Mouse (Mus musculus) cerebellum, postnatal 25 days (tissue): ENCODE results near the gene Stc2.

ENCODE experiments used
- DNase-seq, 2 experiments: peaks; one replicate each; pipeline ENCODE4 v3.0.0; 2021; ENCODE audit warnings: mixed read lengths in 2 of 2

Gene Stc2

GRCm38 (mm10) chr11:31365981-31366380 lies 3.9 kb downstream of the Stc2 start:
- no peak for DNase-seq

- no peak for DNase-seq
Measured at GRCm38 (mm10) chr11:31365280-31365679, 4.6 kb downstream of the Stc2 start.

- no peak for DNase-seq
Measured at GRCm38 (mm10) chr11:31362856-31363255, 7.0 kb downstream of the Stc2 start.

- DNase-seq: peak; percentile 28 to 29
Measured at GRCm38 (mm10) chr11:31362330-31362729, 7.5 kb downstream of the Stc2 start.

GRCm38 (mm10) chr11:31361047-31361446 lies 8.8 kb downstream of the Stc2 start:
- no peak for DNase-seq

GRCm38 (mm10) chr11:31359283-31359902 lies 10.5 kb downstream of the Stc2 start:
- DNase-seq: no peak

GRCm38 (mm10) chr11:31358453-31358852 lies 11.4 kb downstream of the Stc2 start:
- no peak for DNase-seq

GRCm38 (mm10) chr11:31356866-31357265 lies 13.0 kb downstream of the Stc2 start:
- DNase-seq: no peak

- no peak for DNase-seq
Measured at GRCm38 (mm10) chr11:31355737-31356136, 14.1 kb downstream of the Stc2 start.

- DNase-seq: no peak
Measured at GRCm38 (mm10) chr11:31354514-31354913, 15.4 kb downstream of the Stc2 start.
